Mouse (Mus musculus) heart, adult 2 months (tissue): ENCODE measurements at regions not wholly inside any gene's neighbourhood (a gene's known extent, or its start where the extent isn't known, plus 50 kb on each side); places are given as distances from the start of the nearest gene placed in this dataset.

ENCODE experiments used
- DNase-seq, 2 experiments: peaks; one replicate each; pipeline ENCODE4 v3.0.0; 2021
- H3K27ac ChIP-seq: fragments of 200-600 bp; 2 replicates; pipeline ENCODE4 v1.8.1; 2022
- H3K27me3 ChIP-seq: fragments of 200-500 bp; 2 replicates; pipeline ENCODE4 v1.6.1; 2012; ENCODE audit warnings: mild to moderate bottlenecking, low read length, inconsistent platforms, mixed read lengths; ENCODE audit not compliant: control insufficient read depth, insufficient read depth
- H3K36me3 ChIP-seq: fragments of 200-500 bp; 2 replicates; pipeline ENCODE4 v1.6.1; 2012; ENCODE audit warnings: low read length, inconsistent platforms; ENCODE audit not compliant: control insufficient read depth, insufficient read depth
- H3K4me1 ChIP-seq: fragments of 200-500 bp; 2 replicates; pipeline ENCODE4 v1.6.1; 2011; ENCODE audit warnings: low read length; ENCODE audit not compliant: control insufficient read depth, insufficient read depth
- H3K4me3 ChIP-seq: fragments of 200-600 bp; 2 replicates; pipeline ENCODE4 v1.8.1; 2022
- H3K79me2 ChIP-seq: fragments of 200-500 bp; replicated peaks from 2 replicates; pipeline ENCODE4 v1.6.1; 2012; ENCODE audit warnings: mild to moderate bottlenecking, inconsistent platforms, low read length, moderate library complexity, mixed read lengths; ENCODE audit not compliant: control insufficient read depth, insufficient read depth
- H3K9ac ChIP-seq: fragments of 200-500 bp; 2 replicates; pipeline ENCODE4 v1.6.1; 2012; ENCODE audit warnings: low read depth, mild to moderate bottlenecking, control low read depth, inconsistent platforms, low read length, mixed read lengths
- CTCF ChIP-seq: fragments of 200-600 bp; IDR thresholded peaks from 2 replicates; pipeline ENCODE4 v1.8.1; 2022; ENCODE audit warnings: antibody characterized with exemption, mild to moderate bottlenecking, moderate library complexity
- EP300 ChIP-seq: fragments of 200-500 bp; IDR thresholded peaks from 2 replicates; pipeline ENCODE4 v1.6.1; 2011; ENCODE audit warnings: low read depth, low read length, control low read depth; ENCODE audit not compliant: insufficient read depth
- POLR2A ChIP-seq: fragments of 200-500 bp; IDR thresholded peaks from 2 replicates; pipeline ENCODE4 v1.6.1; 2011; ENCODE audit warnings: mild to moderate bottlenecking, low read depth, low read length, control low read depth; ENCODE audit not compliant: insufficient read depth
- WGBS: fragments of 180-500 bp; shearing (Covaris S2); methylation state at CpG from one replicate; pipeline ENCODE4 v1.1.7; 2018; 5-methylcytosine and 5-hydroxymethylcytosine counted together
- intact Hi-C: fragments of 180-260 bp; cut with DNase I; formaldehyde crosslinking; loops from one replicate; pipeline ENCODE4 v1.15.1; 2025

DNA sequence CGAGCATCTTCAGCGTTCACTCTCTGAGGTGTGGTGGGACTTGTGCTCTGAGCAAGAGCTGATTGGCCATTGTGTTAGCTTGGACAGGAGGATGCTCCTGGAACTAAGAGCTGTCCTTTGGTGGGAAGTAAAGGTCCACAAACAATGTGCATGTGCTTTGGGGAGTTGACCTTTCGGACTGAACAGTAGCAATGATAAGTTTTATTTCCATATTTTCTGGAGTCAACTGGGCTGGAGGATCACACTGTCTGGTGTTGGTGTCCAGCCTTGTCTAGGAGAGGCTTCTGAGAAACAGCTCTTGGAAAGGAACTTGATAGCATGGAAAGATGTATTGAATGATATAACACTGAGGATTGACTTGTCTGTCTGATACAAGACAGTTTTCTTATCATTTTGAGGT, 142.3 kb upstream of the Otx2 start:
- Histone ChIP-seq H3K79me2 (no peaks in the 10 kb centered on the region), H3K36me3 (no peaks in the 10 kb centered on the region), H3K9ac (no peak overlapping the region), H3K27me3 (no peaks in the 10 kb centered on the region), H3K4me3 (no peak overlapping the region), H3K27ac (no peak overlapping the region), H3K4me1 (no peaks in the 10 kb centered on the region)
- intact Hi-C loops = no loop called here
- 87% methylated on average over 3 of the region's 3 CpGs for WGBS
- DNase-seq = no peak
- TF ChIP-seq CTCF (no peak), EP300 (no peak), POLR2A (no peak)

- no peaks in the 10 kb centered on the region for H3K4me1 ChIP-seq
- no peak overlapping the region for H3K9ac ChIP-seq
- no peaks in the 10 kb centered on the region for H3K27me3 ChIP-seq
- H3K79me2 ChIP-seq = no peaks in the 10 kb centered on the region
- 68% methylated on average over 8 of the region's 8 CpGs for WGBS
- H3K4me3 ChIP-seq = no peak overlapping the region
- no peak for TF ChIP-seq EP300
- no peak for TF ChIP-seq POLR2A
- intact Hi-C loops = no loop called here
- no peak for DNase-seq
- H3K36me3 ChIP-seq = no peaks in the 10 kb centered on the region
- H3K27ac ChIP-seq = no peak overlapping the region
Measured at GRCm38 (mm10) chr14:48815231-48815728, 141.7 kb upstream of the Otx2 start.

GRCm38 (mm10) chr14:48812741-48813495, 139.3 kb upstream of the Otx2 start:
- intact Hi-C loops = no loop called here

GRCm38 (mm10) chr14:48804098-48804497, 130.5 kb upstream of the Otx2 start:
- DNase-seq = no peak
- intact Hi-C loops = no loop called here
- no peak for TF ChIP-seq POLR2A
- no peak for TF ChIP-seq CTCF
- no peak for TF ChIP-seq EP300
- 84% methylated on average over 4 of the region's 4 CpGs for WGBS
- no peak overlapping the region for H3K9ac ChIP-seq
- no peaks in the 10 kb centered on the region for H3K36me3 ChIP-seq
- H3K4me3 ChIP-seq = no peak overlapping the region
- H3K79me2 ChIP-seq = no peaks in the 10 kb centered on the region
- H3K4me1 ChIP-seq = no peaks in the 10 kb centered on the region
- no peak overlapping the region for H3K27ac ChIP-seq
- H3K27me3 ChIP-seq = no peaks in the 10 kb centered on the region

More at GRCm38 (mm10) chr14:48812741-48813495, 139.3 kb upstream of the Otx2 start:
- TF ChIP-seq EP300 = no peak
- TF ChIP-seq CTCF = no peak
- no peak for TF ChIP-seq POLR2A
- no peak overlapping the region for H3K27ac ChIP-seq
- H3K27me3 ChIP-seq = no peaks in the 10 kb centered on the region
- DNase-seq = no peak
- no peak overlapping the region for H3K9ac ChIP-seq
- H3K36me3 ChIP-seq = no peaks in the 10 kb centered on the region
- H3K4me1 ChIP-seq = no peaks in the 10 kb centered on the region
- H3K4me3 ChIP-seq = no peak overlapping the region
- whole genome bisulfite sequencing = 82% methylated on average over 11 of the region's 11 CpGs
- no peaks in the 10 kb centered on the region for H3K79me2 ChIP-seq

- intact Hi-C loops = no loop called here
- no peaks in the 10 kb centered on the region for H3K79me2 ChIP-seq
- TF ChIP-seq CTCF = no peak
- no peak for TF ChIP-seq EP300
- no peak for TF ChIP-seq POLR2A
- no peak overlapping the region for H3K4me3 ChIP-seq
- no peak overlapping the region for H3K27ac ChIP-seq
- H3K36me3 ChIP-seq = no peaks in the 10 kb centered on the region
- H3K27me3 ChIP-seq = no peaks in the 10 kb centered on the region
- WGBS = 49% methylated on average over 14 of the region's 14 CpGs
- DNase-seq = no peak
- H3K4me1 ChIP-seq = no peaks in the 10 kb centered on the region
- H3K9ac ChIP-seq = no peak overlapping the region
Measured at GRCm38 (mm10) chr14:48801283-48801682, 127.7 kb upstream of the Otx2 start.

GRCm38 (mm10) chr14:48800857-48801256, 127.2 kb upstream of the Otx2 start:
- intact Hi-C loops = no loop called here
- H3K27ac ChIP-seq = no peak overlapping the region
- H3K79me2 ChIP-seq = no peaks in the 10 kb centered on the region
- no peaks in the 10 kb centered on the region for H3K4me1 ChIP-seq
- H3K4me3 ChIP-seq = no peak overlapping the region
- TF ChIP-seq POLR2A (no peak), CTCF (no peak), EP300 (no peak)
- DNase-seq = no peak
- no peaks in the 10 kb centered on the region for H3K27me3 ChIP-seq
- WGBS = 17% methylated on average over 5 of the region's 5 CpGs
- no peak overlapping the region for H3K9ac ChIP-seq
- no peaks in the 10 kb centered on the region for H3K36me3 ChIP-seq
